ENCODE assay signal across 9 mouse cellular contexts in the genomic region with DNA sequence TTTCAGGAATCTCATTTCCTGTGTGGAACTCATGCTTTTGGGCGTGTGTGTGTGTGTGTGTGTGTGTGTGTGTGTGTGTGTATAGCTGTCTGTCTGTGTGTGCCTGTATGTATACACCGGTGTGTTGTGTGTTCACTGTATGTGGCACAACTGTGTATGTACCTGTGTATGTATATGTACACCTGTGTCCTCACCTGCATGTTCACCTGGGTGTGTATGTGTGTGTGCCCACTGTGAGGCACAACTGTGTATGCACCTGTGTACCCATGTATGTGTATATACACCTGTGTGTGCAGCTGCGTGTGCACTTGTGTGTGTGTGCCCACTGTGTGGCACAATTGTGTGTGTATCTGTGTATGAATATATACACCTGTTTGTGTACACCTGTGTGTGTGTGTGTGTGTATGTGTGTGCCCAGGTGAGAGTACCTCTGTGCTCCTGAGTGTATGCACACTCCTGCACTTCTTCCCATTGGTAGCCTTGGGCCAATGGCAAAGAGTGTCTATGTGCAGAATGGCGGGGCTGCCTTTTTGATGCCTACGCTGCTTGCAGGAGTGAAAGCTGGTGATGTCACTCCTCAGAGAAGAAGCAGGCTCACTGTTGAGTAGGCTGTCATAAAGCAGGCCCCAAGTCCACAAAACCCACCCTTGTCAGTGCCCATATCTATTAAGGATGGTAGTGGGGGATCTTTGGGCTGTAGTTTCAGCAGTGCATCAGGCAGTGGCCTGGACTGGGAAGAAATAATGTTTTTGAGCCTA.
A peak's percentile ranks its signal among the peaks of the same experiment; 100 is the strongest.
DNase-seq lines count a peak whose midpoint lies in the region; ATAC-seq and TF ChIP-seq lines count a peak whose summit lies in the region.
"Had no signal": no experiment of that assay in that cellular context is flagged by ENCODE, and none has a peak within 500 bp of the region (broad histone marks: within the 10 kb centered on the region; RNA-seq: fewer than 3 reads in every experiment).

No protein-coding gene starts in this region.

- no peaks in the 10 kb centered on the region for H3K27me3 ChIP-seq in heart, embryonic 13.5 days (replicated peaks)
- peaks cover 23% of the 10 kb centered on the region for H3K27me3 ChIP-seq in G1E (ENCODE audit: insufficient read depth, low read length)
- H3K27me3 ChIP-seq in forebrain, embryonic 14.5 days (replicated peaks; ENCODE audit: control insufficient read depth, insufficient read depth, low read length) = no peaks in the 10 kb centered on the region
- H3K27me3 ChIP-seq in midbrain, embryonic 11.5 days (ENCODE audit: control insufficient read depth, insufficient read depth, low read length) = no peaks in the 10 kb centered on the region

- WGBS in heart, embryonic 13.5 days = 74% methylated on average over 5 of the region's 5 CpGs
- 57% methylated on average over 5 of the region's 5 CpGs for WGBS in forebrain, embryonic 14.5 days
- 73% methylated on average over 5 of the region's 5 CpGs for WGBS in midbrain, embryonic 11.5 days

- H3K4me2 ChIP-seq in heart, embryonic 13.5 days = no peak overlapping the region
- no peak overlapping the region for H3K4me2 ChIP-seq in forebrain, embryonic 14.5 days (ENCODE audit: low read length)
- no peak overlapping the region for H3K4me2 ChIP-seq in midbrain, embryonic 11.5 days

- ATAC-seq in heart, embryonic 13.5 days (ENCODE audit: extremely low read depth, insufficient number of reproducible peaks, low FRiP score, low TSS enrichment) = no peak
- no peak for ATAC-seq in G1E (ENCODE audit: extremely low read depth, insufficient number of reproducible peaks, low FRiP score, poor library complexity, severe bottlenecking)
- ATAC-seq in forebrain, embryonic 14.5 days = 0 out of 2 replicates have a peak, but pooled peaks have one; percentile 30
- peak; percentile 41; the same call in 1 of the 2 replicates for ATAC-seq in midbrain, embryonic 11.5 days (ENCODE audit: low FRiP score)
- ATAC-seq in inflammation-experienced regulatory T-cells, adult 6 months = no peak

- no peak for TF ChIP-seq CTCF in G1E (IDR thresholded peaks at IDR 0.05; ENCODE audit: low read depth, low read length)

- DNase-seq in heart, adult 18-20 months = no peak
- no peak for DNase-seq in G1E (ENCODE audit: low spot score)
- DNase-seq in forebrain, embryonic 14.5 days (ENCODE audit: low spot score) = peak; percentile 3
- no peak for DNase-seq in midbrain, embryonic 11.5 days (ENCODE audit: low spot score, missing footprints)
- no peak for DNase-seq in right cerebral cortex, adult 18-20 months
- DNase-seq in T-cell, adult 2 months (ENCODE audit: low spot score) = no peak
- DNase-seq: spleen, adult 18-20 months had no signal

- H3K27ac ChIP-seq in heart, embryonic 13.5 days (replicated peaks) = peak overlapping the region; percentile 81
- peak overlapping the region; percentile 48; the same call in 1 of the 2 replicates for H3K27ac ChIP-seq in forebrain, embryonic 14.5 days (ENCODE audit: low read depth, low read length)
- no peak overlapping the region; the same call in 1 of the 2 replicates for H3K27ac ChIP-seq in midbrain, embryonic 11.5 days (ENCODE audit: low read depth, low read length)

- H3K9ac ChIP-seq in heart, embryonic 13.5 days = no peak overlapping the region
- no peak overlapping the region for H3K9ac ChIP-seq in forebrain, embryonic 14.5 days (ENCODE audit: low read length)
- H3K9ac ChIP-seq in midbrain, embryonic 11.5 days (ENCODE audit: low read length) = no peak overlapping the region; the same call in 1 of the 2 replicates

- peaks cover 20% of the 10 kb centered on the region for H3K36me3 ChIP-seq in heart, embryonic 13.5 days
- no peaks in the 10 kb centered on the region for H3K36me3 ChIP-seq in G1E (replicated peaks)
- no peaks in the 10 kb centered on the region for H3K36me3 ChIP-seq in forebrain, embryonic 14.5 days (ENCODE audit: control insufficient read depth, insufficient read depth, low read length)
- no peaks in the 10 kb centered on the region for H3K36me3 ChIP-seq in midbrain, embryonic 11.5 days (ENCODE audit: control insufficient read depth, insufficient read depth, low read length)

- H3K4me1 ChIP-seq in heart, embryonic 13.5 days = peaks cover 51% of the 10 kb centered on the region
- H3K4me1 ChIP-seq in G1E (ENCODE audit: insufficient read depth, low read depth, low read length) = no peaks in the 10 kb centered on the region
- H3K4me1 ChIP-seq in forebrain, embryonic 14.5 days (ENCODE audit: control insufficient read depth, insufficient read depth, low read length) = peaks cover 28% of the 10 kb centered on the region
- H3K4me1 ChIP-seq in midbrain, embryonic 11.5 days (ENCODE audit: control insufficient read depth, insufficient read depth, low read length) = peaks cover 34% of the 10 kb centered on the region

- H3K4me3 ChIP-seq in heart, embryonic 13.5 days = no peak overlapping the region
- peak overlapping the region; percentile 18; the same call in 1 of the 2 replicates for H3K4me3 ChIP-seq in G1E (ENCODE audit: low read depth, low read length)
- no peak overlapping the region for H3K4me3 ChIP-seq in forebrain, embryonic 14.5 days (ENCODE audit: low read depth, low read length)
- no peak overlapping the region for H3K4me3 ChIP-seq in midbrain, embryonic 11.5 days (ENCODE audit: low read depth, low read length)

- 0 out of 2 replicates have a peak, but pooled peaks cover 3% of the 10 kb centered on the region for H3K9me3 ChIP-seq in heart, embryonic 13.5 days
- H3K9me3 ChIP-seq in G1E (replicated peaks) = 0 out of 2 replicates have a peak, but pooled peaks cover 5% of the 10 kb centered on the region
- H3K9me3 ChIP-seq in forebrain, embryonic 14.5 days (replicated peaks; ENCODE audit: control insufficient read depth, low read length) = no peaks in the 10 kb centered on the region
- H3K9me3 ChIP-seq in midbrain, embryonic 11.5 days (ENCODE audit: control insufficient read depth, low read length) = no peaks in the 10 kb centered on the region

Comparison
In these comparisons a context has a peak if more than half of its experiments do, and no peak if none do; other contexts are left out.
1. ATAC-seq: peak in forebrain, embryonic 14.5 days (single experiment) and midbrain, embryonic 11.5 days (single experiment); none in heart, embryonic 13.5 days (single experiment), G1E (single experiment) and inflammation-experienced regulatory T-cells, adult 6 months (single experiment).